Mouse (Mus musculus) brain, embryonic 14.5 days (tissue): ENCODE measurements around the gene Unc45b. TPM values are rescaled to one million over a fixed set of nuclear protein-coding genes. Genes with fewer than 3 reads are reported as not detected.
"Not testable (repeated sequence)": the region's sequence is repeated elsewhere in the genome, so short reads cannot be mapped to it uniquely, and the experiment has no call there.

ENCODE experiments used
- DNase-seq: peaks from one replicate; pipeline ENCODE4 v3.0.0-alpha.2; 2011; ENCODE audit warnings: low read depth
- CTCF ChIP-seq: fragments of 200-500 bp; IDR thresholded peaks from 2 replicates; pipeline ENCODE4 v1.5.1; 2012; ENCODE audit warnings: inconsistent platforms, mild to moderate bottlenecking, moderate library complexity, borderline replicate concordance; ENCODE audit not compliant: insufficient read depth, insufficient read length; ENCODE audit errors: extremely low read depth
- POLR2A ChIP-seq: fragments of 200-500 bp; IDR thresholded peaks from 2 replicates; pipeline ENCODE4 v1.6.1; 2012; ENCODE audit warnings: mild to moderate bottlenecking, inconsistent platforms, borderline replicate concordance; ENCODE audit not compliant: poor library complexity, insufficient read depth, insufficient read length, severe bottlenecking; ENCODE audit errors: extremely low read depth
- polyA plus RNA-seq: library from polyadenylated mRNA; depleted of rRNA; stranded (reverse); fragments of >200 nt; gene quantifications from 2 replicates; pipeline ENCODE4 v1.2.3, GENCODE M21; 2012

The Unc45b gene
- polyA plus RNA-seq, 1 experiment, result 1.5 TPM

GRCm38 (mm10) chr11:82907651-82908607 lies 2.4 kb upstream of the Unc45b start, which contains the start of gene Nle1:
Gene Nle1, minus strand, starts transcription at chr11:82908411.
- TF ChIP-seq CTCF, result peak; percentile 91
- peak; percentile 71; the same call in 1 of the 2 replicates for TF ChIP-seq POLR2A
- peak; percentile 94 for DNase-seq

GRCm38 (mm10) chr11:82908608-82908989 lies 1.8 kb upstream of the Unc45b start:
- DNase-seq, result no peak
- no peak for TF ChIP-seq POLR2A
- TF ChIP-seq CTCF, result no peak

DNA sequence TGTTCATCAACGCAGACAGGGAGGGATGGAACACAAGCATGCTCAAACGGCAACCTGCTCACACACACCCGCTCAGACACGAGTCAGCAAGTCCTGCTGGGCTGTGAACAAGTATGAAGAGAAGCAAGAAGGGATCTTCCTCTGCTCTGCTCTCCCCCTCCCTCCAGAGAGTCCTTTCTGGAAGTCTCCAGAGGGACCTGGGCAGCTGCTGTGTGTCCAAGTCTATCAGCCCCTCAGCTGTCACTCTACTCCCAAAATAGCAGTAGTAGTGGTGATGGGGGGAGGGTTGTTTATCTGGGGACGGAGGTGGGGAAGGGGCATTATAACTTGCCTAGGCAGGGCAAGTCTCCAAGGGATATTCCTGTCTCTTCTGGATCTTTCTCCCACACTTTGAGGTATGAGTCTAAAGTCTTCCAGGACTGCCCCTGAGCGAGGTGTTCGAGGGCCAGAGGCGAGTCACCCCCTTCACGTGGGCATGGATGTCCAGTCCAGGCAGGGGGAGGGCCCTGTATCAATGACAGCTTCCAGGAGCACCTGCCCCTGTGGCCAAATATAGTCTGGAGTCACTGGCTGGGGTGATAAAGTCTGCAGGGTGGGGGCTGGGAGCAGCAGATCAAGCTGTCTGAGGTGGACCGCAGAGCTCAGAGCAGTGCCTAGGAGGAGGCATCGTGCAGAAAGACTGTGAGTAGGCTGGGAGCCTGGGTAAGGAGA lies 484 bp downstream of the Unc45b start:
- TF ChIP-seq CTCF, result no peak
- TF ChIP-seq POLR2A, result no peak
- DNase-seq, result no peak

- DNase-seq, result peak; percentile 84
- TF ChIP-seq CTCF, result peak; percentile 99
- TF ChIP-seq POLR2A, result no peak
Measured at GRCm38 (mm10) chr11:82914711-82915352, 4.5 kb downstream of the Unc45b start.

- TF ChIP-seq CTCF (no peak), POLR2A (no peak)
- no peak for DNase-seq
Measured at GRCm38 (mm10) chr11:82920768-82921167, 10.4 kb downstream of the Unc45b start.

DNA sequence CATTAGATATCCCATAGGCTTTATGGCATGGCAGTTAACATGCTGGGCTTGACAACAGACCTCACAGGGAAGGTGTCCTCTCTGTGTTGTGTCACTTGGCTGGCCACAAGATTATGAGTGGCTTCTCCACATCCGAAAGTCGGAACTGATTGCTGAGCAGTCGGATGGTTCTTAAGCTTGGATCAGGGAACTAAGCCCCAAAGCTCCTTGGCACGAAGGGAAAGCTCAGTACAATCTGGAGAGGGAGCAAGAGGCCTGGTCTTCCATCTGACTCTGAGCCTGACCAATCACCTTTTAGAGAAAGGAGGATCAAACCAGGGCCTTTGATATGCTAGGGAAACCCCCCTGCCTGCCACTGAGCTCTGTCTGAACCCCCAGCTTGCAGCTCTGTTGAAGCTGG lies 11.3 kb downstream of the Unc45b start:
- DNase-seq, result no peak
- TF ChIP-seq POLR2A (no peak), CTCF (no peak)

DNA sequence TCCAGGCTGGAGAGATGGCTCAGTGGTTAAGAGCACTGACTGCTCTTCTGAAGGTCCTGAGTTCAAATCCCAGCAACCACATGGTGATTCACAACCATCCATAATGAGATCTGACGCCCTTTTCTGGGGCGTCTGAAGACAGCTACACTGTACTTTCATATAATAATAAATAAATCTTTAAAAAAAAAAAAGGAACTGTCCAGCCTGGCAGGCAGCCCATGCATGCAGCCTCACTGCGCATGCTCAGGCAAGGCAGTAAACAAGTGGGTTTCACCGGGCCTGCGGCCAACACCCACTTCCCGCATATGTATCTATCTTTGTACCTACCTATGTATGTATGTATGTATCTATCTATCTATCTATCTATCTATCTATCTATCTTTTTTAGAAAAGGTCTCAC lies 13.6 kb downstream of the Unc45b start:
- DNase-seq, result not testable (repeated sequence)

DNA sequence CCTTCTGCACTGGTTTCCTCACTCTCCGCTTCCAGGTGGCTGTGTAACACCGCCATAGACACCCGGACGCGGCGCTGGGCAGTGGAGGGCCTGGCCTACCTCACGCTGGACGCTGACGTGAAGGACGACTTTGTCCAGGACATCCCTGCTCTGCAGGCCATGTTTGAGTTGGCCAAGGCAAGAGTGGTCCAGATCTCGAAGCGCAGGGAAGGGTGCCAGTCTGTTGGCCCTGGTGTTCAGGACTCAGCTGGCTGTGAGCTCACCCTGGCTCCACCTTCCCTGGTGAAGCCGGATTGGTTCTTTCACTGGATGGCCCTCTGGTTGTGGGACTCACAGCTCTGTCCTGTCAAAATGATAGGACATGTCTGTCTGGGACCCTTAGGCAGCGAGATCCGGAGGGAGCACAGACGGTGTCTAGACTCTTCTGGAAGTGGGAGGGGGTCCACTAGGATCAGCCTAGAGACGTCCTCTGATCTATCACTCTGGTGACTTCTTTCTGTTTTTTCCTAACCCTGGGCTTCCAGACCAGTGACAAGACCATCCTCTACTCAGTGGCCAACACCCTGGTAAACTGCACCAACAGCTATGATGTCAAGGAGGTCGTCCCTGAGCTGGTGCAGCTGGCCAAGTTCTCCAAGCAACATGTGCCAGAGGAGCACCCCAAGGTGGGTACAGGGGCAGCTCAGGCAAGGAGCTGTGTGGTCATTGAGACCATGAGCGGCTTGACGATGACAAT lies 18.7 kb downstream of the Unc45b start:
- TF ChIP-seq POLR2A (no peak), CTCF (no peak)
- peak; percentile 2 for DNase-seq

DNA sequence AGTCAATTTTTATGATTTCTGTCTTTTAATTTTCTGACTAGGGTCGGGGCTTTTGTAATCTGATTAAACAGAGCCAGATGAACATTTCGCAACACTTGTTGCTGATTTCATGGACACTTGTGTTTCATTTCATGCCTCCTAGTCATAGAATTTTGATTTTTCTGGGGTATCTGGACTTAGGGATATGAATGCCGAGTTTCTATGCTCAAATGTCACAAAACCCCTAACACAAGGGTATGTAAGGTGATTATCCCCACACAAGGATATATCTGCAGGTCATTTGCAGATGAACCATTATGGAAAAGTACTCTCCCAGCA lies 19.2 kb downstream of the Unc45b start:
- DNase-seq, result peak; percentile 8
- TF ChIP-seq CTCF, result no peak
- no peak for TF ChIP-seq POLR2A

- peak; percentile 48 for DNase-seq
Measured at GRCm38 (mm10) chr11:82930391-82930955, 20.1 kb downstream of the Unc45b start.

DNA sequence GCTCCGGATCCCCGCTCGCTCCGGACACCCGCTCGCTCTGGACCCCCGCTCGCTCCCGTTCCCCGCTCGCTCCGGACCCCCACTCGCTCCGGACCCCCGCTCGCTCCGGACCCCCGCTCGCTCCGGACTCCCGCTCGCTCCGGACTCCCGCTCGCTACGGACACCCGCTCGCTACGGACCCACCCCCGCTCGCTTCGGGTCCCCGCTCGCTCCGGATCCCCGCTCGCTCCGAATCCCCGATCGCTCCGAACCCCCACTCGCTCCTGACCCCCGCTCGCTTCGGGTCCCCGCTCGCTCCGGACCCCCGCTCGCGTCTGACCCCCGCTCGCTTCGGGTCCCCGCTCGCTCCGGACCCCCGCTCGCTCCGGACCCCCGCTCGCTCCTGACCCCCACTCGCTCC lies 20.8 kb downstream of the Unc45b start:
- DNase-seq, result peak; percentile 39

GRCm38 (mm10) chr11:82931671-82932450 lies 21.5 kb downstream of the Unc45b start:
- peak; percentile 32 for DNase-seq
